Mouse (Mus musculus) kidney, postnatal 0 days (tissue): ENCODE results near the gene Fgb. TPM values are rescaled to one million over a fixed set of nuclear protein-coding genes. Genes with fewer than 3 reads are reported as not detected.

Source experiments
- ATAC-seq: fragments of 200-750 bp; cut with Nextera tagmentation; replicated peaks from 2 replicates; pipeline ENCODE4 v1.8.0; 2017; ENCODE audit warnings: low read depth, moderate number of reproducible peaks, moderate TSS enrichment, moderate library complexity; ENCODE audit not compliant: low FRiP score
- DNase-seq: peaks from one replicate; pipeline ENCODE4 v3.0.0-alpha.2; 2016; ENCODE audit warnings: low spot score
- H3K27ac ChIP-seq: fragments of 300-500 bp; sonication (generic); 2 replicates; pipeline ENCODE4 v1.5.1; 2014; ENCODE audit warnings: mild to moderate bottlenecking
- H3K27me3 ChIP-seq: fragments of 300-500 bp; sonication (generic); 2 replicates; pipeline ENCODE4 v1.6.1; 2014; ENCODE audit warnings: low read length, mixed read lengths; ENCODE audit not compliant: insufficient read depth
- H3K36me3 ChIP-seq: fragments of 300-500 bp; sonication (generic); 2 replicates; pipeline ENCODE4 v1.6.1; 2014; ENCODE audit warnings: low read length, mixed read lengths; ENCODE audit not compliant: insufficient read depth
- H3K4me1 ChIP-seq: fragments of 300-500 bp; sonication (generic); replicated peaks from 2 replicates; pipeline ENCODE4 v1.6.1; 2014; ENCODE audit warnings: antibody characterized with exemption, low read length, mixed read lengths; ENCODE audit not compliant: insufficient read depth
- H3K4me2 ChIP-seq: fragments of 300-500 bp; sonication (generic); 2 replicates; pipeline ENCODE4 v1.6.1; 2014; ENCODE audit warnings: mild to moderate bottlenecking, low read length, moderate library complexity, mixed read lengths
- H3K4me3 ChIP-seq: fragments of 300-500 bp; sonication (generic); replicated peaks from 2 replicates; pipeline ENCODE4 v1.5.1; 2014; ENCODE audit warnings: low read depth, low read length
- H3K9ac ChIP-seq: fragments of 300-500 bp; sonication (generic); 2 replicates; pipeline ENCODE4 v1.6.1; 2014; ENCODE audit warnings: low read depth, low read length
- H3K9me3 ChIP-seq: fragments of 300-500 bp; sonication (generic); replicated peaks from 2 replicates; pipeline ENCODE4 v1.6.1; 2016; ENCODE audit warnings: low read length, inconsistent platforms, mixed read lengths
- CTCF ChIP-seq: IDR thresholded peaks from 2 replicates; pipeline ENCODE4 v1.5.1; 2016; ENCODE audit warnings: antibody characterized with exemption, low read depth, mild to moderate bottlenecking, moderate library complexity
- WGBS: fragments of 180-500 bp; shearing (Covaris S2); extraction: QIAGEN DNeasy Blood & Tissue Kit; methylation state at CpG from one replicate; pipeline ENCODE4 v1.1.7; 2014; 5-methylcytosine and 5-hydroxymethylcytosine counted together
- polyA plus RNA-seq: library from polyadenylated mRNA; unstranded; fragments of >200 nt; fragmentation: Nextera tagmentation; extraction: Ambion mirVana; gene quantifications from 2 replicates; pipeline ENCODE4 v1.2.1, GENCODE M21; 2015

Gene Fgb
- polyA plus RNA-seq, 1 experiment from 2014 or later = 2.4 TPM

- H3K27me3 ChIP-seq = no peaks in the 10 kb centered on the region
- H3K27ac ChIP-seq = no peak overlapping the region
- DNase-seq = no peak
- H3K4me2 ChIP-seq = no peak overlapping the region
- no peak overlapping the region for H3K4me3 ChIP-seq
- H3K9ac ChIP-seq = no peak overlapping the region
- no peaks in the 10 kb centered on the region for H3K9me3 ChIP-seq
- no peaks in the 10 kb centered on the region for H3K4me1 ChIP-seq
- ATAC-seq = no peak
- 74% methylated on average over 11 of the region's 11 CpGs for WGBS
- no peaks in the 10 kb centered on the region for H3K36me3 ChIP-seq
- TF ChIP-seq CTCF = no peak
Measured at GRCm38 (mm10) chr3:83010291-83010690, 39.4 kb downstream of the Fgb start.

- no peak within 1 kb of the TSS for H3K9ac ChIP-seq
- H3K4me3 ChIP-seq = no peak within 1 kb of the TSS
- H3K4me2 ChIP-seq = no peak within 1 kb of the TSS
- TF ChIP-seq CTCF = no peak
- ATAC-seq = no peak; the same call in 1 of the 2 replicates
- H3K9me3 ChIP-seq = no peaks in the 10 kb centered on the region
- H3K36me3 ChIP-seq = no peaks in the 10 kb centered on the region
- DNase-seq = no peak
- no peaks in the 10 kb centered on the region for H3K27me3 ChIP-seq
- H3K4me1 ChIP-seq = no peaks in the 10 kb centered on the region
- no peak within 1 kb of the TSS for H3K27ac ChIP-seq
- 48% methylated on average over 7 of the region's 7 CpGs for WGBS
Measured at GRCm38 (mm10) chr3:83007557-83007956, 42.1 kb downstream of the Fgb start, which contains the start of gene Fgg. TSS of gene Fgg (plus strand) at chr3:83007724.

GRCm38 (mm10) chr3:83004801-83005200 is 44.9 kb downstream of the Fgb start:
- TF ChIP-seq CTCF = no peak
- Histone ChIP-seq H3K9me3 (no peaks in the 10 kb centered on the region), H3K4me3 (no peak overlapping the region), H3K36me3 (no peaks in the 10 kb centered on the region), H3K4me2 (no peak overlapping the region), H3K9ac (no peak overlapping the region), H3K27ac (no peak overlapping the region), H3K4me1 (no peaks in the 10 kb centered on the region), H3K27me3 (no peaks in the 10 kb centered on the region)
- 78% methylated on average over 7 of the region's 7 CpGs for WGBS
- ATAC-seq = no peak
- no peak for DNase-seq

GRCm38 (mm10) chr3:83003068-83003467 is 46.6 kb downstream of the Fgb start:
- Histone ChIP-seq H3K4me3 (no peak overlapping the region), H3K27ac (no peak overlapping the region), H3K4me2 (no peak overlapping the region), H3K36me3 (no peaks in the 10 kb centered on the region), H3K4me1 (no peaks in the 10 kb centered on the region), H3K27me3 (no peaks in the 10 kb centered on the region), H3K9me3 (no peaks in the 10 kb centered on the region), H3K9ac (no peak overlapping the region)
- no peak for TF ChIP-seq CTCF
- no peak for DNase-seq
- no peak for ATAC-seq
- WGBS = 90% methylated on average over 8 of the region's 8 CpGs

- no peak overlapping the region for H3K27ac ChIP-seq
- no peak overlapping the region for H3K4me2 ChIP-seq
- H3K36me3 ChIP-seq = no peaks in the 10 kb centered on the region
- H3K4me3 ChIP-seq = no peak overlapping the region
- H3K9ac ChIP-seq = no peak overlapping the region
- ATAC-seq (peak; percentile 31; the same call in 1 of the 2 replicates), DNase-seq (peak; percentile 73)
- 0% methylated on average over 2 of the region's 2 CpGs for WGBS
- H3K9me3 ChIP-seq = no peaks in the 10 kb centered on the region
- no peaks in the 10 kb centered on the region for H3K4me1 ChIP-seq
- TF ChIP-seq CTCF = peak; percentile 90
- H3K27me3 ChIP-seq = no peaks in the 10 kb centered on the region
Measured at GRCm38 (mm10) chr3:83002191-83002590, 47.5 kb downstream of the Fgb start.

GRCm38 (mm10) chr3:82999995-83000394 is 49.7 kb downstream of the Fgb start:
- DNase-seq = no peak
- H3K9ac ChIP-seq = no peak overlapping the region

More at GRCm38 (mm10) chr3:82999995-83000394, 49.7 kb downstream of the Fgb start:
- Histone ChIP-seq H3K27me3 (no peaks in the 10 kb centered on the region; the same call in 1 of the 2 replicates), H3K36me3 (no peaks in the 10 kb centered on the region), H3K4me1 (no peaks in the 10 kb centered on the region), H3K4me3 (no peak overlapping the region), H3K4me2 (no peak overlapping the region), H3K9me3 (no peaks in the 10 kb centered on the region), H3K27ac (no peak overlapping the region)
- 66% methylated on average over 9 of the region's 9 CpGs for WGBS
- ATAC-seq = no peak
- TF ChIP-seq CTCF = no peak
